Comparison of ENCODE assay signal across 11 mouse cellular contexts in the genomic region with DNA sequence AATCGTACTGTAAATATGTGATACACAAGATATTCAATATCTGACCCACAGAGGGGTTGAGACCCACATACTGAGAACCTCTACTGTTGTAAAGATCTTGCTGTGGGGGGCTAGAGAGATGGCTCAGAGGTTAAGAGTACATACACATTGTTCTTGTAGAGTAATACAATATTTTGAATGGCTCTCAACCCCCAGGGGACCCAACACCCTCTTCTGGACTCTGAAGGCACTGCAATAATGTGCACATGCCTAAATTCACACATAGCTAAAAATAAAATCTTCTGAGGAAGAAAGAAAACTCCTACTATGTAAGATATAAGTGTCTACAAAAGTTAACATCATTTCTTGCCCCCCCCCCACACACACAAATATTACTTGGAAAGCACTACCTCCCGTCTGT. TPM values are rescaled to one million over a fixed set of nuclear protein-coding genes. Genes with fewer than 3 reads are reported as not detected.
DNase-seq lines count a peak whose midpoint lies in the region; ATAC-seq lines count a peak whose summit lies in the region.
"Had no signal": no experiment of that assay in that cellular context is flagged by ENCODE, and none has a peak within 500 bp of the region (broad histone marks: within the 10 kb centered on the region; RNA-seq: fewer than 3 reads in every experiment).

No protein-coding gene starts in this region.

- H3K4me3 ChIP-seq in kidney, embryonic 14.5 days (ENCODE audit: low read length): no peak overlapping the region
- H3K4me3 ChIP-seq in forebrain, embryonic 12.5 days (replicated peaks): no peak overlapping the region
- H3K4me3 ChIP-seq: embryonic facial prominence, embryonic 12.5 days; liver, embryonic 13.5 days had no signal

- WGBS in kidney, embryonic 14.5 days: 78% methylated on average over 2 of the region's 2 CpGs
- WGBS in forebrain, embryonic 12.5 days: 76% methylated on average over 2 of the region's 2 CpGs

- no peaks in the 10 kb centered on the region for H3K9me3 ChIP-seq in kidney, embryonic 14.5 days (ENCODE audit: control insufficient read depth, low read length)
- no peaks in the 10 kb centered on the region for H3K9me3 ChIP-seq in forebrain, embryonic 12.5 days
- H3K9me3 ChIP-seq: embryonic facial prominence, embryonic 12.5 days; liver, embryonic 13.5 days had no signal

- no peaks in the 10 kb centered on the region for H3K36me3 ChIP-seq in kidney, embryonic 14.5 days (ENCODE audit: control insufficient read depth, insufficient read depth, low read length)
- H3K36me3 ChIP-seq in forebrain, embryonic 12.5 days (replicated peaks): no peaks in the 10 kb centered on the region
- H3K36me3 ChIP-seq: embryonic facial prominence, embryonic 12.5 days; liver, embryonic 13.5 days had no signal

- no peak overlapping the region for H3K27ac ChIP-seq in kidney, embryonic 14.5 days (ENCODE audit: low read depth, low read length)
- H3K27ac ChIP-seq in forebrain, embryonic 12.5 days: no peak overlapping the region
- H3K27ac ChIP-seq: embryonic facial prominence, embryonic 12.5 days; liver, embryonic 13.5 days had no signal

- H3K27me3 ChIP-seq in kidney, embryonic 14.5 days (ENCODE audit: control insufficient read depth, insufficient read depth, low read length): no peaks in the 10 kb centered on the region
- H3K27me3 ChIP-seq in forebrain, embryonic 12.5 days: no peaks in the 10 kb centered on the region
- H3K27me3 ChIP-seq: embryonic facial prominence, embryonic 12.5 days had no signal

- peak; percentile 47 to 52 for DNase-seq in cerebellum, postnatal 10 days
- no peak for DNase-seq in cerebellum, postnatal 36 days
- DNase-seq in kidney, postnatal 4 days: peak; percentile 27 to 28
- peak; percentile 44 for DNase-seq in A20 (ENCODE audit: low read depth, low spot score)
- DNase-seq in lung, postnatal 10 days: peak; percentile 40
- DNase-seq in urinary bladder, postnatal 36 days (ENCODE audit: low spot score in 2 of 2): no peak
- DNase-seq: gastrocnemius, postnatal 36 days; liver, embryonic 13.5 days had no signal

- ATAC-seq in kidney, embryonic 14.5 days (ENCODE audit: low FRiP score, low TSS enrichment): no peak
- no peak for ATAC-seq in forebrain, embryonic 12.5 days (ENCODE audit: low FRiP score)

- 0 out of 2 replicates have a peak, but pooled peaks cover 3% of the 10 kb centered on the region for H3K4me1 ChIP-seq in kidney, embryonic 14.5 days (ENCODE audit: control insufficient read depth, insufficient read depth, low read length)
- H3K4me1 ChIP-seq in forebrain, embryonic 12.5 days: peaks cover 5% of the 10 kb centered on the region; the same call in 1 of the 2 replicates

- H3K9ac ChIP-seq in kidney, embryonic 14.5 days (ENCODE audit: low read depth, low read length): no peak overlapping the region
- no peak overlapping the region for H3K9ac ChIP-seq in forebrain, embryonic 12.5 days
- H3K9ac ChIP-seq: embryonic facial prominence, embryonic 12.5 days; liver, embryonic 13.5 days had no signal

- H3K4me2 ChIP-seq in kidney, embryonic 14.5 days (replicated peaks; ENCODE audit: low read depth, low read length): no peak overlapping the region
- H3K4me2 ChIP-seq in forebrain, embryonic 12.5 days: no peak overlapping the region
- H3K4me2 ChIP-seq: embryonic facial prominence, embryonic 12.5 days; liver, embryonic 13.5 days had no signal

RNA-seq across cellular contexts. Expression of a gene that starts 4.6 kb away (rescaled TPM):
- polyA plus RNA-seq in kidney, embryonic 14.5 days (2014; fragmentation: Nextera tagmentation; extraction: Ambion mirVana): 8.6 and 11.2 TPM in 2 replicates
- polyA plus RNA-seq in forebrain, embryonic 12.5 days (2016; fragmentation: Nextera tagmentation; extraction: Ambion mirVana): 21.9 and 25.2 TPM in 2 replicates

RNA-seq across cellular contexts. Expression of a gene that starts 21.9 kb away (rescaled TPM):
- polyA plus RNA-seq in kidney, embryonic 14.5 days (2014; fragmentation: Nextera tagmentation; extraction: Ambion mirVana): 21.6 and 28.8 TPM in 2 replicates
- 52.7 and 54.1 TPM in 2 replicates for polyA plus RNA-seq in forebrain, embryonic 12.5 days (2016; fragmentation: Nextera tagmentation; extraction: Ambion mirVana)

Comparison
In these comparisons a context has a peak if more than half of its experiments do, and no peak if none do; other contexts are left out.
1. DNase-seq: peak in cerebellum, postnatal 10 days (2 of 2), kidney, postnatal 4 days (2 of 2), A20 (single experiment) and lung, postnatal 10 days (single experiment); none in cerebellum, postnatal 36 days (0 of 2) and urinary bladder, postnatal 36 days (0 of 2).